Mouse (Mus musculus) liver, adult 2 months (tissue): ENCODE measurements around the gene Nr0b1.

Experiments used
- CTCF ChIP-seq: fragments of 200-500 bp; IDR thresholded peaks from 2 replicates; pipeline ENCODE4 v1.5.1; 2011; ENCODE audit warnings: low read depth, low read length, control low read depth
- POLR2A ChIP-seq: fragments of 200-500 bp; IDR thresholded peaks from 2 replicates; pipeline ENCODE4 v1.6.1; 2011; ENCODE audit warnings: low read length, control low read depth; ENCODE audit not compliant: insufficient read depth; ENCODE audit errors: extremely low read depth

DNA sequence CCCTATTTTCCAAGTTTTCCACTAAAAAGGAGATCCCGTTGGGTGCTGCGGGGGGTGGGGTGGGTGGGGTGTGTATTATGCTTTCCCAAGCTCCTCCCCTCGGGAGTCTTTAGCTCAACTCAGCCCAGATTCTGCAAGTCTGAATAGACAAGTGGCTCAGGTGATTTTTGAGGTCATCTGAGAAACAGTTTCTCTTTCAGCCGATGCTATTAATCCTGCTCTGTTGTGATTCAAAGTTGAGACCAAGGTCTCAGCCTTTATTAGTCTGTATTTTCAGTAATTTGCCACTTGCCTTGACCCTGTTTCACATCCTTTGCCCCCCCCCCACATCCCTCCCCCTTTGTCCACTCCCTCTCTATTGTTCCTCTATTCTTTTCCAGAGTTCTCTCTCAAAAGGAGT is 1.8 kb downstream of the Nr0b1 start:
- no peak for TF ChIP-seq POLR2A
- TF ChIP-seq CTCF, result no peak
